Mouse (Mus musculus) embryo, embryonic 10 days (tissue): ENCODE data around the gene Maml3.

ENCODE experiments used
- DNase-seq: peaks from one replicate; pipeline ENCODE4 v3.0.0-alpha.2; 2015; ENCODE audit warnings: low spot score

The Maml3 gene

GRCm38 (mm10) chr3:51912214-51912613 lies 192.7 kb downstream of the Maml3 start:
- peak; percentile 23 for DNase-seq

- peak; percentile 88 for DNase-seq
Measured at GRCm38 (mm10) chr3:51908437-51908990, 196.4 kb downstream of the Maml3 start.

GRCm38 (mm10) chr3:51907113-51907860 lies 197.6 kb downstream of the Maml3 start:
- peak; percentile 29 for DNase-seq

- DNase-seq = no peak
Measured at GRCm38 (mm10) chr3:51905903-51906302, 199.0 kb downstream of the Maml3 start.

GRCm38 (mm10) chr3:51904357-51904855 lies 200.5 kb downstream of the Maml3 start:
- DNase-seq = no peak

GRCm38 (mm10) chr3:51901151-51901550 lies 203.7 kb downstream of the Maml3 start:
- peak; percentile 30 for DNase-seq

- DNase-seq = peak; percentile 46
Measured at GRCm38 (mm10) chr3:51894514-51894913, 210.4 kb downstream of the Maml3 start.

- DNase-seq = no peak
Measured at GRCm38 (mm10) chr3:51891562-51892119, 213.2 kb downstream of the Maml3 start.

GRCm38 (mm10) chr3:51890181-51890580 lies 214.7 kb downstream of the Maml3 start:
- no peak for DNase-seq

GRCm38 (mm10) chr3:51889776-51890175 lies 215.1 kb downstream of the Maml3 start:
- no peak for DNase-seq

- peak; percentile 71 for DNase-seq
Measured at GRCm38 (mm10) chr3:51888662-51889433, 216.0 kb downstream of the Maml3 start.

- DNase-seq = peak; percentile 56
Measured at GRCm38 (mm10) chr3:51888295-51888661, 216.6 kb downstream of the Maml3 start.

- DNase-seq = no peak
Measured at GRCm38 (mm10) chr3:51885920-51886319, 219.0 kb downstream of the Maml3 start.

- DNase-seq = no peak
Measured at GRCm38 (mm10) chr3:51885487-51885886, 219.4 kb downstream of the Maml3 start.

GRCm38 (mm10) chr3:51881981-51882380 lies 222.9 kb downstream of the Maml3 start:
- peak; percentile 13 for DNase-seq

GRCm38 (mm10) chr3:51881393-51881792 lies 223.5 kb downstream of the Maml3 start:
- no peak for DNase-seq

GRCm38 (mm10) chr3:51880506-51881036 lies 224.3 kb downstream of the Maml3 start:
- DNase-seq = no peak

- no peak for DNase-seq
Measured at GRCm38 (mm10) chr3:51879211-51879610, 225.7 kb downstream of the Maml3 start.

- no peak for DNase-seq
Measured at GRCm38 (mm10) chr3:51878577-51878976, 226.3 kb downstream of the Maml3 start.

- DNase-seq = no peak
Measured at GRCm38 (mm10) chr3:51876729-51877128, 228.1 kb downstream of the Maml3 start.

GRCm38 (mm10) chr3:51875629-51876028 lies 229.2 kb downstream of the Maml3 start:
- no peak for DNase-seq

- DNase-seq = no peak
Measured at GRCm38 (mm10) chr3:51874252-51874651, 230.6 kb downstream of the Maml3 start.
